Mouse (Mus musculus): Measurements from ENCODE around the gene Thegl. TPM values are rescaled to one million over a fixed set of nuclear protein-coding genes. Genes with fewer than 3 reads are reported as not detected.
"Not testable (repeated sequence)": the region's sequence is repeated elsewhere in the genome, so short reads cannot be mapped to it uniquely, and the experiment has no call there.

Thegl gene
- polyA plus RNA-seq, 1 experiment from 2014 or later: not detected

- H3K4me1 ChIP-seq: no peaks in the 10 kb centered on the region
- no peak for ATAC-seq (ENCODE audit: low FRiP score, low read depth)
- WGBS: 95% methylated on average over 17 of the region's 17 CpGs
Measured at GRCm38 (mm10) chr5:77001192-77001591, 14.6 kb upstream of the Thegl start.

GRCm38 (mm10) chr5:77004051-77004821, 11.6 kb upstream of the Thegl start, which contains the start of gene Arl9:
Gene Arl9 (plus strand): TSS chr5:77004055.
- Histone ChIP-seq H3K27ac (replicated peaks) (no peak within 1 kb of the TSS), H3K4me1 (no peaks in the 10 kb centered on the region), H3K36me3 (peaks cover 18% of the 10 kb centered on the region), H3K27me3 (no peaks in the 10 kb centered on the region), H3K4me2 (replicated peaks) (no peak within 1 kb of the TSS), H3K9me3 (no peaks in the 10 kb centered on the region), H3K4me3 (no peak within 1 kb of the TSS), H3K9ac (replicated peaks) (no peak within 1 kb of the TSS)
- no peak for ATAC-seq (ENCODE audit: low FRiP score, low read depth)
- 96% methylated on average over 6 of the region's 6 CpGs for WGBS

More at GRCm38 (mm10) chr5:77001192-77001591, 14.6 kb upstream of the Thegl start:
- Histone ChIP-seq H3K4me2 (replicated peaks) (no peak overlapping the region), H3K36me3 (peaks cover 43% of the 10 kb centered on the region), H3K9me3 (no peaks in the 10 kb centered on the region), H3K27me3 (no peaks in the 10 kb centered on the region), H3K27ac (replicated peaks) (no peak overlapping the region), H3K9ac (replicated peaks) (no peak overlapping the region), H3K4me3 (no peak overlapping the region)

GRCm38 (mm10) chr5:77010352-77010751, 5.5 kb upstream of the Thegl start:
- peaks cover 4% of the 10 kb centered on the region; the same call in 1 of the 2 replicates for H3K27me3 ChIP-seq
- ATAC-seq (ENCODE audit: low FRiP score, low read depth): no peak
- no peak overlapping the region for H3K27ac ChIP-seq (replicated peaks)
- 89% methylated on average over 9 of the region's 9 CpGs for WGBS
- no peaks in the 10 kb centered on the region for H3K9me3 ChIP-seq
- H3K4me3 ChIP-seq: no peak overlapping the region
- H3K36me3 ChIP-seq: no peaks in the 10 kb centered on the region
- no peak overlapping the region for H3K4me2 ChIP-seq (replicated peaks)
- no peaks in the 10 kb centered on the region for H3K4me1 ChIP-seq
- H3K9ac ChIP-seq (replicated peaks): no peak overlapping the region

GRCm38 (mm10) chr5:77011082-77011481, 4.7 kb upstream of the Thegl start:
- WGBS: 58% methylated on average over 3 of the region's 3 CpGs
- Histone ChIP-seq H3K9ac (replicated peaks) (no peak overlapping the region), H3K9me3 (no peaks in the 10 kb centered on the region), H3K4me1 (0 out of 2 replicates have a peak, but pooled peaks cover under 1% of the 10 kb centered on the region), H3K36me3 (no peaks in the 10 kb centered on the region), H3K4me2 (replicated peaks) (no peak overlapping the region), H3K4me3 (no peak overlapping the region), H3K27me3 (peaks cover 11% of the 10 kb centered on the region), H3K27ac (replicated peaks) (no peak overlapping the region)
- ATAC-seq (ENCODE audit: low FRiP score, low read depth): no peak

- Histone ChIP-seq H3K4me3 (no peak overlapping the region), H3K9me3 (no peaks in the 10 kb centered on the region), H3K27ac (replicated peaks) (no peak overlapping the region), H3K4me1 (peaks cover 3% of the 10 kb centered on the region; the same call in 1 of the 2 replicates), H3K27me3 (peaks cover 27% of the 10 kb centered on the region), H3K9ac (replicated peaks) (no peak overlapping the region), H3K4me2 (replicated peaks) (no peak overlapping the region), H3K36me3 (no peaks in the 10 kb centered on the region)
- WGBS: 85% methylated on average over 3 of the region's 3 CpGs
- ATAC-seq (ENCODE audit: low FRiP score, low read depth): no peak
Measured at GRCm38 (mm10) chr5:77013171-77013570, 2.7 kb upstream of the Thegl start.

GRCm38 (mm10) chr5:77028034-77028433, 12.2 kb downstream of the Thegl start:
- Histone ChIP-seq H3K9me3 (no peaks in the 10 kb centered on the region), H3K36me3 (no peaks in the 10 kb centered on the region), H3K4me2 (replicated peaks) (no peak overlapping the region), H3K4me3 (no peak overlapping the region), H3K4me1 (no peaks in the 10 kb centered on the region), H3K27me3 (no peaks in the 10 kb centered on the region), H3K9ac (replicated peaks) (no peak overlapping the region), H3K27ac (replicated peaks) (no peak overlapping the region)
- 82% methylated on average over 3 of the region's 3 CpGs for WGBS
- no peak for ATAC-seq (ENCODE audit: low FRiP score, low read depth)

GRCm38 (mm10) chr5:77029735-77030134, 13.9 kb downstream of the Thegl start:
- Histone ChIP-seq H3K27me3 (no peaks in the 10 kb centered on the region), H3K4me1 (no peaks in the 10 kb centered on the region), H3K4me3 (no peak overlapping the region), H3K9ac (replicated peaks) (no peak overlapping the region), H3K4me2 (replicated peaks) (no peak overlapping the region), H3K36me3 (no peaks in the 10 kb centered on the region), H3K27ac (replicated peaks) (no peak overlapping the region), H3K9me3 (no peaks in the 10 kb centered on the region)
- 79% methylated on average over 5 of the region's 5 CpGs for WGBS
- no peak for ATAC-seq (ENCODE audit: low FRiP score, low read depth)

GRCm38 (mm10) chr5:77035101-77035500, 19.3 kb downstream of the Thegl start:
- not testable (repeated sequence) for H3K4me3 ChIP-seq; H3K36me3 ChIP-seq; ATAC-seq (ENCODE audit: low FRiP score, low read depth); H3K4me2 ChIP-seq (replicated peaks); H3K9ac ChIP-seq (replicated peaks); H3K27me3 ChIP-seq; H3K4me1 ChIP-seq; H3K27ac ChIP-seq (replicated peaks); H3K9me3 ChIP-seq

GRCm38 (mm10) chr5:77038451-77038850, 22.6 kb downstream of the Thegl start:
- H3K4me3 ChIP-seq: no peak overlapping the region
- H3K4me2 ChIP-seq (replicated peaks): no peak overlapping the region
- no peaks in the 10 kb centered on the region for H3K27me3 ChIP-seq
- no peaks in the 10 kb centered on the region for H3K9me3 ChIP-seq
- H3K36me3 ChIP-seq: no peaks in the 10 kb centered on the region
- ATAC-seq (ENCODE audit: low FRiP score, low read depth): no peak
- no peaks in the 10 kb centered on the region for H3K4me1 ChIP-seq
- WGBS: 92% methylated on average over 10 of the region's 10 CpGs
- no peak overlapping the region for H3K27ac ChIP-seq (replicated peaks)
- no peak overlapping the region for H3K9ac ChIP-seq (replicated peaks)

- H3K9ac ChIP-seq (replicated peaks): no peak overlapping the region
- ATAC-seq (ENCODE audit: low FRiP score, low read depth): no peak
Measured at GRCm38 (mm10) chr5:77039391-77039790, 23.6 kb downstream of the Thegl start.

GRCm38 (mm10) chr5:77044362-77044761, 28.5 kb downstream of the Thegl start:
- H3K9me3 ChIP-seq: no peaks in the 10 kb centered on the region
- no peaks in the 10 kb centered on the region for H3K4me1 ChIP-seq
- H3K9ac ChIP-seq (replicated peaks): no peak overlapping the region
- no peak overlapping the region for H3K4me2 ChIP-seq (replicated peaks)
- H3K4me3 ChIP-seq: no peak overlapping the region
- no peaks in the 10 kb centered on the region for H3K36me3 ChIP-seq
- no peak for ATAC-seq (ENCODE audit: low FRiP score, low read depth)
- 79% methylated on average over 5 of the region's 5 CpGs for WGBS
- no peak overlapping the region for H3K27ac ChIP-seq (replicated peaks)
- no peaks in the 10 kb centered on the region for H3K27me3 ChIP-seq

More at GRCm38 (mm10) chr5:77039391-77039790, 23.6 kb downstream of the Thegl start:
- H3K4me2 ChIP-seq (replicated peaks): no peak overlapping the region
- no peak overlapping the region for H3K27ac ChIP-seq (replicated peaks)
- no peaks in the 10 kb centered on the region for H3K27me3 ChIP-seq
- H3K4me1 ChIP-seq: no peaks in the 10 kb centered on the region
- H3K9me3 ChIP-seq: no peaks in the 10 kb centered on the region
- no peaks in the 10 kb centered on the region for H3K36me3 ChIP-seq
- H3K4me3 ChIP-seq: no peak overlapping the region

- 94% methylated on average over 5 of the region's 5 CpGs for WGBS
- ATAC-seq (ENCODE audit: low FRiP score, low read depth): no peak
- no peaks in the 10 kb centered on the region for H3K9me3 ChIP-seq
Measured at GRCm38 (mm10) chr5:77052616-77053015, 36.8 kb downstream of the Thegl start.

More at GRCm38 (mm10) chr5:77052616-77053015, 36.8 kb downstream of the Thegl start:
- H3K4me3 ChIP-seq: no peak overlapping the region
- H3K9ac ChIP-seq (replicated peaks): no peak overlapping the region
- no peak overlapping the region for H3K4me2 ChIP-seq (replicated peaks)
- peaks cover 2% of the 10 kb centered on the region for H3K27me3 ChIP-seq
- no peaks in the 10 kb centered on the region for H3K36me3 ChIP-seq
- H3K4me1 ChIP-seq: no peaks in the 10 kb centered on the region; the same call in 1 of the 2 replicates
- no peak overlapping the region for H3K27ac ChIP-seq (replicated peaks)
